Mouse (Mus musculus): ENCODE data around the gene Nsf. TPM values are rescaled to one million over a fixed set of nuclear protein-coding genes. Genes with fewer than 3 reads are reported as not detected.
A peak's percentile ranks its signal among the peaks of the same experiment; 100 is the strongest.

Nsf gene
- polyA plus RNA-seq, 1 experiment from 2014 or later: 49.6 TPM

- Histone ChIP-seq H3K4me1 (no peaks in the 10 kb centered on the region), H3K9ac (no peak overlapping the region), H3K36me3 (peaks cover 8% of the 10 kb centered on the region; the same call in 1 of the 2 replicates), H3K9me3 (no peaks in the 10 kb centered on the region), H3K4me2 (no peak overlapping the region), H3K27me3 (no peaks in the 10 kb centered on the region), H3K27ac (no peak overlapping the region), H3K4me3 (no peak overlapping the region)
- no peak for ATAC-seq (ENCODE audit: borderline replicate concordance, extremely low read depth, low FRiP score, low TSS enrichment)
- 95% methylated on average over 6 of the region's 6 CpGs for WGBS
Observed at GRCm38 (mm10) chr11:103827201-103827600, 126.7 kb downstream of the Nsf start.

GRCm38 (mm10) chr11:103816719-103817118 is 137.1 kb downstream of the Nsf start:
- no peak overlapping the region for H3K4me3 ChIP-seq
- H3K36me3 ChIP-seq: no peaks in the 10 kb centered on the region
- 77% methylated on average over 8 of the region's 8 CpGs for WGBS
- no peak overlapping the region for H3K4me2 ChIP-seq
- no peak for ATAC-seq (ENCODE audit: borderline replicate concordance, extremely low read depth, low FRiP score, low TSS enrichment)
- no peaks in the 10 kb centered on the region for H3K9me3 ChIP-seq
- no peak overlapping the region for H3K9ac ChIP-seq
- H3K27me3 ChIP-seq: peaks cover 24% of the 10 kb centered on the region
- H3K4me1 ChIP-seq: no peaks in the 10 kb centered on the region
- H3K27ac ChIP-seq: no peak overlapping the region

- peaks cover 31% of the 10 kb centered on the region for H3K27me3 ChIP-seq
- WGBS: 32% methylated on average over 13 of the region's 13 CpGs
- H3K4me1 ChIP-seq: no peaks in the 10 kb centered on the region
Observed at GRCm38 (mm10) chr11:103815986-103816385, 137.9 kb downstream of the Nsf start.

GRCm38 (mm10) chr11:103814808-103815207 is 139.0 kb downstream of the Nsf start:
- no peaks in the 10 kb centered on the region for H3K9me3 ChIP-seq
- peaks cover 5% of the 10 kb centered on the region; the same call in 1 of the 2 replicates for H3K4me1 ChIP-seq
- H3K4me3 ChIP-seq: no peak overlapping the region
- peaks cover 43% of the 10 kb centered on the region for H3K27me3 ChIP-seq
- H3K27ac ChIP-seq: no peak overlapping the region
- H3K9ac ChIP-seq: no peak overlapping the region
- WGBS: 22% methylated on average over 3 of the region's 3 CpGs
- no peak for ATAC-seq (ENCODE audit: borderline replicate concordance, extremely low read depth, low FRiP score, low TSS enrichment)
- H3K4me2 ChIP-seq: no peak overlapping the region
- no peaks in the 10 kb centered on the region for H3K36me3 ChIP-seq

More at GRCm38 (mm10) chr11:103815986-103816385, 137.9 kb downstream of the Nsf start:
- H3K4me2 ChIP-seq: no peak overlapping the region
- no peak for ATAC-seq (ENCODE audit: borderline replicate concordance, extremely low read depth, low FRiP score, low TSS enrichment)
- no peak overlapping the region for H3K27ac ChIP-seq
- H3K9me3 ChIP-seq: no peaks in the 10 kb centered on the region
- H3K4me3 ChIP-seq: no peak overlapping the region
- H3K9ac ChIP-seq: no peak overlapping the region
- H3K36me3 ChIP-seq: no peaks in the 10 kb centered on the region

GRCm38 (mm10) chr11:103811246-103811645 is 142.6 kb downstream of the Nsf start:
- H3K4me1 ChIP-seq: peaks cover 17% of the 10 kb centered on the region
- H3K36me3 ChIP-seq: no peaks in the 10 kb centered on the region
- WGBS: 75% methylated on average over 25 of the region's 25 CpGs
- no peak overlapping the region for H3K27ac ChIP-seq
- no peak for ATAC-seq (ENCODE audit: borderline replicate concordance, extremely low read depth, low FRiP score, low TSS enrichment)
- no peak overlapping the region for H3K9ac ChIP-seq
- no peak overlapping the region for H3K4me3 ChIP-seq
- no peaks in the 10 kb centered on the region for H3K9me3 ChIP-seq
- no peak overlapping the region for H3K4me2 ChIP-seq
- H3K27me3 ChIP-seq: peaks cover 77% of the 10 kb centered on the region

- H3K4me2 ChIP-seq: peak overlapping the region; percentile 90
- ATAC-seq (ENCODE audit: borderline replicate concordance, extremely low read depth, low FRiP score, low TSS enrichment): no peak
- H3K9me3 ChIP-seq: no peaks in the 10 kb centered on the region
- peaks cover 80% of the 10 kb centered on the region for H3K27me3 ChIP-seq
- 22% methylated on average over 12 of the region's 12 CpGs for WGBS
- H3K27ac ChIP-seq: no peak overlapping the region
- peaks cover 17% of the 10 kb centered on the region for H3K4me1 ChIP-seq
- H3K36me3 ChIP-seq: no peaks in the 10 kb centered on the region
- no peak overlapping the region for H3K9ac ChIP-seq
- H3K4me3 ChIP-seq: peak overlapping the region; percentile 50
Observed at GRCm38 (mm10) chr11:103810631-103811030, 143.2 kb downstream of the Nsf start.

GRCm38 (mm10) chr11:103809611-103810598 is 144.0 kb downstream of the Nsf start:
- peak overlapping the region; percentile 0; the same call in 1 of the 2 replicates for H3K9ac ChIP-seq

GRCm38 (mm10) chr11:103808771-103809610 is 144.9 kb downstream of the Nsf start:
- peaks cover 81% of the 10 kb centered on the region for H3K27me3 ChIP-seq
- H3K27ac ChIP-seq: no peak overlapping the region
- 3% methylated on average over 29 of the region's 29 CpGs for WGBS
- H3K4me1 ChIP-seq: peaks cover 17% of the 10 kb centered on the region
- peak overlapping the region; percentile 90 for H3K4me2 ChIP-seq
- no peaks in the 10 kb centered on the region for H3K9me3 ChIP-seq
- no peak overlapping the region for H3K9ac ChIP-seq
- no peaks in the 10 kb centered on the region for H3K36me3 ChIP-seq
- H3K4me3 ChIP-seq: peak overlapping the region; percentile 50
- ATAC-seq (ENCODE audit: borderline replicate concordance, extremely low read depth, low FRiP score, low TSS enrichment): no peak

More at GRCm38 (mm10) chr11:103809611-103810598, 144.0 kb downstream of the Nsf start:
- H3K4me3 ChIP-seq: peak overlapping the region; percentile 50
- H3K9me3 ChIP-seq: no peaks in the 10 kb centered on the region
- H3K36me3 ChIP-seq: no peaks in the 10 kb centered on the region
- peak; percentile 39 for ATAC-seq (ENCODE audit: borderline replicate concordance, extremely low read depth, low FRiP score, low TSS enrichment)
- under 1% methylated on average over 85 of the region's 107 CpGs for WGBS
- peak overlapping the region; percentile 90 for H3K4me2 ChIP-seq
- no peak overlapping the region for H3K27ac ChIP-seq
- peaks cover 17% of the 10 kb centered on the region for H3K4me1 ChIP-seq
- H3K27me3 ChIP-seq: peaks cover 78% of the 10 kb centered on the region

GRCm38 (mm10) chr11:103807966-103808365 is 145.9 kb downstream of the Nsf start:
- ATAC-seq (ENCODE audit: borderline replicate concordance, extremely low read depth, low FRiP score, low TSS enrichment): no peak
- H3K4me1 ChIP-seq: peaks cover 17% of the 10 kb centered on the region
- no peak overlapping the region for H3K4me2 ChIP-seq
- peaks cover 75% of the 10 kb centered on the region for H3K27me3 ChIP-seq
- H3K9ac ChIP-seq: no peak overlapping the region
- no peaks in the 10 kb centered on the region for H3K9me3 ChIP-seq
- no peak overlapping the region for H3K27ac ChIP-seq
- WGBS: 40% methylated on average over 12 of the region's 12 CpGs
- H3K36me3 ChIP-seq: no peaks in the 10 kb centered on the region
- H3K4me3 ChIP-seq: no peak overlapping the region

GRCm38 (mm10) chr11:103804804-103805203 is 149.1 kb downstream of the Nsf start:
- Histone ChIP-seq H3K27me3 (peaks cover 44% of the 10 kb centered on the region), H3K4me3 (no peak overlapping the region), H3K4me1 (peaks cover 12% of the 10 kb centered on the region), H3K9me3 (no peaks in the 10 kb centered on the region), H3K27ac (no peak overlapping the region), H3K4me2 (no peak overlapping the region), H3K36me3 (no peaks in the 10 kb centered on the region), H3K9ac (no peak overlapping the region)
- ATAC-seq (ENCODE audit: borderline replicate concordance, extremely low read depth, low FRiP score, low TSS enrichment): no peak
- 61% methylated on average over 4 of the region's 4 CpGs for WGBS

GRCm38 (mm10) chr11:103804126-103804525 is 149.7 kb downstream of the Nsf start:
- Histone ChIP-seq H3K9me3 (no peaks in the 10 kb centered on the region), H3K4me3 (no peak overlapping the region), H3K9ac (no peak overlapping the region), H3K4me1 (peaks cover 5% of the 10 kb centered on the region), H3K4me2 (no peak overlapping the region), H3K27ac (no peak overlapping the region), H3K36me3 (no peaks in the 10 kb centered on the region), H3K27me3 (peaks cover 38% of the 10 kb centered on the region)
- 77% methylated on average over 11 of the region's 11 CpGs for WGBS
- ATAC-seq (ENCODE audit: borderline replicate concordance, extremely low read depth, low FRiP score, low TSS enrichment): no peak

All from lung, embryonic 15.5 days (tissue).